Mouse (Mus musculus): Measurements from ENCODE around the gene Epn2.

GRCm38 (mm10) chr11:61562421-61562820 lies 17.1 kb downstream of the Epn2 start:
- TF ChIP-seq CTCF (IDR thresholded peaks at IDR 0.05; ENCODE audit: borderline replicate concordance, control insufficient read depth, extremely low read depth, insufficient read depth, low read length, poor library complexity) (no peak), POLR2A (IDR thresholded peaks at IDR 0.05; ENCODE audit: control insufficient read depth, extremely low read depth, insufficient read depth, low read length, poor library complexity) (no peak)
